Mouse (Mus musculus) liver, postnatal 0 days (tissue): ENCODE data around the gene Fpr2. TPM values are rescaled to one million over a fixed set of nuclear protein-coding genes. Genes with fewer than 3 reads are reported as not detected.
"Not testable (repeated sequence)": the region's sequence is repeated elsewhere in the genome, so short reads cannot be mapped to it uniquely, and the experiment has no call there.

ENCODE experiments used
- ATAC-seq: fragments of 200-750 bp; cut with Nextera tagmentation; 2 replicates; pipeline ENCODE4 v1.8.0; 2017; ENCODE audit warnings: mild to moderate bottlenecking, moderate library complexity
- DNase-seq: peaks from one replicate; pipeline ENCODE4 v3.0.0-alpha.2; 2016
- H3K27ac ChIP-seq: fragments of 300-500 bp; sonication (generic); 2 replicates; pipeline ENCODE4 v1.5.1; 2014; ENCODE audit warnings: antibody characterized with exemption, moderate library complexity, mild to moderate bottlenecking, low read depth
- H3K27me3 ChIP-seq: fragments of 300-500 bp; sonication (generic); 2 replicates; pipeline ENCODE4 v1.6.1; 2014; ENCODE audit warnings: low read length, control low read depth, mixed read lengths; ENCODE audit not compliant: insufficient read depth
- H3K36me3 ChIP-seq: fragments of 300-500 bp; sonication (generic); replicated peaks from 2 replicates; pipeline ENCODE4 v1.6.1; 2014; ENCODE audit warnings: mild to moderate bottlenecking, control low read depth, low read length, moderate library complexity, mixed read lengths; ENCODE audit not compliant: insufficient read depth
- H3K4me1 ChIP-seq: fragments of 300-500 bp; sonication (generic); 2 replicates; pipeline ENCODE4 v1.6.1; 2014; ENCODE audit warnings: antibody characterized with exemption, mild to moderate bottlenecking, control low read depth; ENCODE audit not compliant: insufficient read depth
- H3K4me2 ChIP-seq: fragments of 300-500 bp; sonication (generic); 2 replicates; pipeline ENCODE4 v1.6.1; 2014; ENCODE audit warnings: low read depth, mild to moderate bottlenecking, low read length, moderate library complexity, mixed read lengths
- H3K4me3 ChIP-seq: fragments of 300-500 bp; sonication (generic); 2 replicates; pipeline ENCODE4 v1.5.1; 2014; ENCODE audit warnings: low read depth, low read length
- H3K9ac ChIP-seq: fragments of 300-500 bp; sonication (generic); replicated peaks from 2 replicates; pipeline ENCODE4 v1.6.1; 2014; ENCODE audit warnings: mild to moderate bottlenecking, moderate library complexity
- H3K9me3 ChIP-seq: fragments of 300-500 bp; sonication (generic); 2 replicates; pipeline ENCODE4 v1.6.1; 2016; ENCODE audit warnings: mild to moderate bottlenecking, control low read depth, low read length, mixed read lengths
- CTCF ChIP-seq: sonication (generic); IDR thresholded peaks from 2 replicates; pipeline ENCODE4 v1.5.1; 2016; ENCODE audit warnings: antibody characterized with exemption, low read depth
- EP300 ChIP-seq: IDR thresholded peaks from 2 replicates; pipeline ENCODE4 v1.6.1; 2016; ENCODE audit warnings: antibody characterized with exemption, low read depth, mild to moderate bottlenecking
- WGBS: fragments of 180-500 bp; shearing (Covaris S2); extraction: QIAGEN DNeasy Blood & Tissue Kit; methylation state at CpG from one replicate; pipeline ENCODE4 v1.1.7; 2014; ENCODE audit not compliant: insufficient replicate concordance; 5-methylcytosine and 5-hydroxymethylcytosine counted together
- polyA plus RNA-seq: library from polyadenylated mRNA; unstranded; fragments of >200 nt; fragmentation: Nextera tagmentation; extraction: Ambion mirVana; gene quantifications from 2 replicates; pipeline ENCODE4 v1.2.1, GENCODE M21; 2015

Gene Fpr2
- polyA plus RNA-seq, 1 experiment from 2014 or later, result 9.3 TPM

DNA sequence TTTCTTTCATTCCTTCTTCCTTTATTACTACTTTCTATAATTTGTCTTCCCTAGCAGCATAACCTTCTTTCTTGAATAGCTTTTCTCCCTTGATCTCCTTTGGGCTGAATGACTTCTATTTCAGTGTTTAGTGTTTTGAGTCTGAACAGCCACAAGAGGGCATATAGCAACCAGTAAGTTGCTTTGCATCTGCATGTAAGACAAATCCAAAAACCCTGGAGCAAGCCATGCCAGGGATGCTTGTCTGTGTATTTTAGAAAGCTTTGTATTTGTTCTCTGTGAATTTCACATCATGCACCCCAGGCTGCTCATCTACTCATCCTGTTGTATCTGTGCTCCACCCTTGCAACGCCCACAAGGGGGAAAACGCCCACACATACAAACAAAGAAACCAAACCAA is 11.6 kb downstream of the Fpr2 start:
- DNase-seq (no peak), ATAC-seq (no peak)
- TF ChIP-seq EP300 (no peak), CTCF (peak; percentile 48)
- Histone ChIP-seq H3K4me1 (no peaks in the 10 kb centered on the region), H3K4me3 (no peak overlapping the region), H3K27me3 (no peaks in the 10 kb centered on the region), H3K9me3 (no peaks in the 10 kb centered on the region), H3K27ac (no peak overlapping the region), H3K4me2 (no peak overlapping the region), H3K36me3 (no peaks in the 10 kb centered on the region), H3K9ac (no peak overlapping the region)
- 58% methylated on average over 2 of the region's 2 CpGs for WGBS

DNA sequence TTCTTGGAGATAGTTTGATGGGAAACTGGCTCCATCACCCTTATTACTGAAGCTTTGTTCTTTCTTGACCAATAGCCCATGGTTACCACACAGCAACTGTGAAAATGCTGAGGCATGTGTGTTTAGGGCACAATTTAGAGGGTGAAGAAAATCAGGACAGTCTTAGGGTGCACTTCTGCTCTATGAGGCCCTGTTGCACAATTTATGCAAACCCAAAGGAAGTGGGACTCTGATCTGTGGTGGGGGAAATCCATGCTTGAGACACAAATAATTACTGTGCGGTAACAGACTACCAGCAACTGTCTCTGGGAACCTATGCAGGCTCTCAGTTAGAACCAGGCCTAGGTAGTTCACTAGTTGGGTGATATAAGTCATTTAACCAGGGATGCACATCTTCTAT is 13.1 kb downstream of the Fpr2 start:
- Histone ChIP-seq H3K4me1 (no peaks in the 10 kb centered on the region), H3K36me3 (no peaks in the 10 kb centered on the region), H3K4me2 (no peak overlapping the region), H3K27me3 (no peaks in the 10 kb centered on the region), H3K9ac (no peak overlapping the region), H3K4me3 (no peak overlapping the region), H3K27ac (no peak overlapping the region; the same call in 1 of the 2 replicates), H3K9me3 (no peaks in the 10 kb centered on the region)
- DNase-seq (no peak), ATAC-seq (peak; percentile 76)
- 63% methylated on average over 1 of the region's 1 CpGs for WGBS
- TF ChIP-seq EP300 (0 out of 2 replicates have a peak, but pooled peaks have one; percentile 16), CTCF (no peak)

DNA sequence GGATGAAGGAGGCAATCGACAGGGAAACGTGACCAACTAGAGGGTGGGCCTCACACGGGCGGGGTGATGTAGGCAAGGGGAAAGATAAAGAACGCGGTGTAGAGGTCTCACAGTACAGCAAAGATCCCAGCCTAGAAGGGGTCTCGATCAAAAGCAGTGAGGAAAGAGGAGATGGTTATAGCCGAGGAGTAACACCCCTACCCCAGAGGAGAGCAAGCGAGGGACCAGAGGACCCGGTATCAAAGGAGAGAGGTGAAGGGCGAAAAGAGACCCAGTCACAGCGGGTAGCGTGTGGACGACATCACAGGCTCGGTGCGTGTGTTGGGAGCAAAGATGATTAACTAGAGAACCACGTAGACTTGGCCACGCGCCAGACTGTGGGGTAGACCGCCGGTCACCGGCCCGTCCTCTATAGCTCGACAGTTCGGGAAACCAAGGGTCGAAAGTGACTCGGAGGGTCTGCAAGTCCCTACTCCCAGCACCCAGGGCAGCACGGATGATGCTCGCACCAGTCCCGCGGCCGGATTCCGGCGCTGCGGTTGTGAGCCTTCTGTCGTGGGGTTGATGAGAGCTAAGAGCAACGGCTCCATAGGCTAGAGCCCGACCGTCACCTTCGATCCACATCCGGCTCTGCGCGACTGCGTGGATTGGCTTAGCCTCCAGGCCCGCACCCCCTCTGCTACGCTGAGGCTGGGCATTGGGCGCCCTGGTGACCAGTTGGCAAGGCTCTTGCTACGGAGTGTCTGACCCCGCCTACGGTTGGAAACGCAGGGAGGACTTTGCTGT is 22.2 kb downstream of the Fpr2 start:
- H3K27ac ChIP-seq, result no peak overlapping the region
- 16% methylated on average over 51 of the region's 51 CpGs for WGBS
- H3K4me3 ChIP-seq, result peak overlapping the region; percentile 38
- no peaks in the 10 kb centered on the region for H3K9me3 ChIP-seq
- no peaks in the 10 kb centered on the region for H3K36me3 ChIP-seq
- no peak for TF ChIP-seq CTCF
- no peak for TF ChIP-seq EP300
- no peaks in the 10 kb centered on the region for H3K4me1 ChIP-seq
- ATAC-seq (peak; percentile 100), DNase-seq (peak; percentile 78)
- H3K4me2 ChIP-seq, result peak overlapping the region; percentile 62
- H3K27me3 ChIP-seq, result no peaks in the 10 kb centered on the region
- peak overlapping the region; percentile 23; the same call in 1 of the 2 replicates for H3K9ac ChIP-seq

DNA sequence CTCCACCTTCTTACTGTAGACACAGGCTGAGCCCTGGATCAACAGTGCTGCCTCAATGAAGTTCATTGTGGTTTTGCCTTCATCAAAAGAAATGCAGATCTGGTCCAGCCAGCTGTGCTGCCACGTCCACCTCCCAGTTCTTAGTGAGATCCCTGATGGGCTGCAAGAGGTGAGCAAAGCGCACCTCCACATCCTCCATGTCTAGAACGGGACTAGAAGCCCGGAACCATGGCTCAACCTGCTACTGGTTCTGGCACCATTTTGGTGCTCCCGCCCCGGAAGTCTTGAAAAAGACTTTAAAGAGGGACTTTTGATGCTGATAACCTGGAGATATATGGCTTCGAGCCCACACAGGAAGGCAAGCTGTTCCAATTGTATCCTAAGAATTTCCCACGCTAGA is 25.0 kb downstream of the Fpr2 start:
- not testable (repeated sequence) for H3K27me3 ChIP-seq, ATAC-seq, H3K4me3 ChIP-seq

DNA sequence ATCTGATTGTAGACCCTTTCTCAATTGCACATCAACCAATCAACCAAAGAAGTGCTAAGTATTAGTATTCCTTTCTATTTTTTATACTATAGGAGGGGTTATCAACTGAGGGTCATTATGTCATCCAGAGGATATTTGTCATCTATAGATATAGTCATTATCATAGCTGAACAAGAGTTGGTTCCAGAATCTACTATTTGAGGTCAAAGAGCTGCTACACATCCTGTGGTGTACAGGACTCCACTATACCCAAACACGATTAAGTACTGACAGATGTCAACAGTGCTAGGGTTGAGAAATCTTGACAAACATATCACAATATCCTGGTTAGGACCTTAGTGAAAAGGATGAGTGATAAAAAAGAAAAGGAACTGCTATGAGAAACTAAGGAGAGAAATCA is 29.8 kb downstream of the Fpr2 start:
- 60% methylated on average over 1 of the region's 1 CpGs for whole genome bisulfite sequencing
- Histone ChIP-seq H3K4me1 (no peaks in the 10 kb centered on the region), H3K36me3 (no peaks in the 10 kb centered on the region), H3K9me3 (no peaks in the 10 kb centered on the region), H3K27me3 (no peaks in the 10 kb centered on the region), H3K27ac (no peak overlapping the region), H3K4me2 (no peak overlapping the region), H3K4me3 (no peak overlapping the region), H3K9ac (no peak overlapping the region)
- ATAC-seq (no peak), DNase-seq (no peak)
- TF ChIP-seq EP300, result no peak
- TF ChIP-seq CTCF, result no peak

More for the DNA sequence above, 25.0 kb downstream of the Fpr2 start:
- DNase-seq, H3K4me2 ChIP-seq, H3K36me3 ChIP-seq, H3K4me1 ChIP-seq, H3K27ac ChIP-seq, H3K9me3 ChIP-seq, H3K9ac ChIP-seq: not testable (repeated sequence)
- WGBS, result 75% methylated on average over 8 of the region's 8 CpGs

DNA sequence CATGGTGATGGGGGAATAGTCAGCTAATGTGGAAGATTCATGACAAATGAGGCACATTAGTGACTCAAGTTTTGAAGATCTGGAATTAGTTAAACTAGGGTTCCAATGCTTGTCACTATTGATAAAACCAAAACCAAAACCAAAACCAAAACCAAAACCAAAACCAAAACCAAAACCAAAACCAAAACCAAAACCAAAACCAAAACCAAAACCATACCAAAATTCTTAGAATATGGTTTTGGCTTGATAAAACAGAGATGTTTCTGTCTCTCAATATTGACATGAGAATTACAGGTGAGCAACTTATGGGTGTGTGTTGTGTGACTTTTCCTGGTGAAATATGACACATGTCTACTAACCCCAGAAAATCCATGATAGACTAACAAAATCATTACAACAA is 30.2 kb downstream of the Fpr2 start:
- TF ChIP-seq EP300 (no peak), CTCF (no peak)
- H3K4me2 ChIP-seq, result no peak overlapping the region
- no peaks in the 10 kb centered on the region for H3K9me3 ChIP-seq
- H3K4me3 ChIP-seq, result no peak overlapping the region
- no peaks in the 10 kb centered on the region for H3K4me1 ChIP-seq
- no peaks in the 10 kb centered on the region for H3K36me3 ChIP-seq
- no peak overlapping the region for H3K9ac ChIP-seq
- H3K27ac ChIP-seq, result no peak overlapping the region
- no peaks in the 10 kb centered on the region for H3K27me3 ChIP-seq
- ATAC-seq (no peak), DNase-seq (no peak)

Other genes starting within 250 kb of the Fpr2 start
- not detected in 2 replicates for gene Vmn2r90, start 184.1 kb upstream of the Fpr2 start, polyA plus RNA-seq
- gene Spaca6, start 60.7 kb upstream of the Fpr2 start, polyA plus RNA-seq, result 2.1 and 3.1 TPM in 2 replicates
- 0.08 and 0.09 TPM in 2 replicates for gene Has1, start 32.6 kb upstream of the Fpr2 start, polyA plus RNA-seq
- 13.3 and 13.7 TPM in 2 replicates for gene Fpr1, start 3.9 kb upstream of the Fpr2 start, polyA plus RNA-seq
- not detected in 2 replicates for gene Fpr3, start within 50 bp of the Fpr2 start, polyA plus RNA-seq
- gene Fpr-rs4, start 133.9 kb downstream of the Fpr2 start, polyA plus RNA-seq, result not detected in 2 replicates
- not detected in 2 replicates for gene Vmn2r124, start 161.6 kb downstream of the Fpr2 start, polyA plus RNA-seq
- gene Vmn2r91, start 197.2 kb downstream of the Fpr2 start, polyA plus RNA-seq, result not detected in 2 replicates